Mouse (Mus musculus): ENCODE data around the gene Xdh. TPM values are rescaled to one million over a fixed set of nuclear protein-coding genes. Genes with fewer than 3 reads are reported as not detected.

Gene Xdh
- polyA plus RNA-seq, 1 experiment from 2014 or later = 0.11 TPM

- Histone ChIP-seq H3K9me3 (ENCODE audit: control insufficient read depth, low read length) (no peaks in the 10 kb centered on the region), H3K4me3 (ENCODE audit: low read depth, low read length) (no peak overlapping the region), H3K4me1 (replicated peaks; ENCODE audit: control insufficient read depth, insufficient read depth, low read length) (no peaks in the 10 kb centered on the region), H3K27me3 (ENCODE audit: control insufficient read depth, insufficient read depth, low read length) (no peaks in the 10 kb centered on the region), H3K27ac (ENCODE audit: low read depth, low read length) (no peak overlapping the region), H3K9ac (ENCODE audit: low read length) (no peak overlapping the region), H3K4me2 (ENCODE audit: low read depth, low read length, severe bottlenecking) (no peak overlapping the region), H3K36me3 (ENCODE audit: control insufficient read depth, insufficient read depth, low read length) (no peaks in the 10 kb centered on the region)
- ATAC-seq (replicated peaks; ENCODE audit: low FRiP score) = no peak
- 85% methylated on average over 4 of the region's 4 CpGs for WGBS
- no peak for DNase-seq (ENCODE audit: low spot score)
Measured at GRCm38 (mm10) chr17:73933616-73934015, 16.4 kb downstream of the Xdh start.

- no peaks in the 10 kb centered on the region for H3K27me3 ChIP-seq (ENCODE audit: control insufficient read depth, insufficient read depth, low read length)
- WGBS = 85% methylated on average over 4 of the region's 4 CpGs
Measured at GRCm38 (mm10) chr17:73932497-73933059, 17.4 kb downstream of the Xdh start.

GRCm38 (mm10) chr17:73919520-73919919, 30.5 kb downstream of the Xdh start:
- DNase-seq (ENCODE audit: low spot score) = no peak
- Histone ChIP-seq H3K4me1 (replicated peaks; ENCODE audit: control insufficient read depth, insufficient read depth, low read length) (no peaks in the 10 kb centered on the region), H3K9me3 (ENCODE audit: control insufficient read depth, low read length) (no peaks in the 10 kb centered on the region), H3K4me2 (ENCODE audit: low read depth, low read length, severe bottlenecking) (no peak overlapping the region), H3K27ac (ENCODE audit: low read depth, low read length) (no peak overlapping the region), H3K27me3 (ENCODE audit: control insufficient read depth, insufficient read depth, low read length) (no peaks in the 10 kb centered on the region), H3K9ac (ENCODE audit: low read length) (no peak overlapping the region), H3K36me3 (ENCODE audit: control insufficient read depth, insufficient read depth, low read length) (no peaks in the 10 kb centered on the region), H3K4me3 (ENCODE audit: low read depth, low read length) (no peak overlapping the region)
- 75% methylated on average over 8 of the region's 8 CpGs for WGBS
- no peak for ATAC-seq (replicated peaks; ENCODE audit: low FRiP score)

More at GRCm38 (mm10) chr17:73932497-73933059, 17.4 kb downstream of the Xdh start:
- H3K36me3 ChIP-seq (ENCODE audit: control insufficient read depth, insufficient read depth, low read length) = no peaks in the 10 kb centered on the region
- H3K4me2 ChIP-seq (ENCODE audit: low read depth, low read length, severe bottlenecking) = no peak overlapping the region
- ATAC-seq (replicated peaks; ENCODE audit: low FRiP score) = no peak
- no peak overlapping the region for H3K27ac ChIP-seq (ENCODE audit: low read depth, low read length)
- no peak overlapping the region for H3K9ac ChIP-seq (ENCODE audit: low read length)
- no peaks in the 10 kb centered on the region for H3K4me1 ChIP-seq (replicated peaks; ENCODE audit: control insufficient read depth, insufficient read depth, low read length)
- H3K9me3 ChIP-seq (ENCODE audit: control insufficient read depth, low read length) = no peaks in the 10 kb centered on the region
- DNase-seq (ENCODE audit: low spot score) = no peak
- H3K4me3 ChIP-seq (ENCODE audit: low read depth, low read length) = no peak overlapping the region

DNA sequence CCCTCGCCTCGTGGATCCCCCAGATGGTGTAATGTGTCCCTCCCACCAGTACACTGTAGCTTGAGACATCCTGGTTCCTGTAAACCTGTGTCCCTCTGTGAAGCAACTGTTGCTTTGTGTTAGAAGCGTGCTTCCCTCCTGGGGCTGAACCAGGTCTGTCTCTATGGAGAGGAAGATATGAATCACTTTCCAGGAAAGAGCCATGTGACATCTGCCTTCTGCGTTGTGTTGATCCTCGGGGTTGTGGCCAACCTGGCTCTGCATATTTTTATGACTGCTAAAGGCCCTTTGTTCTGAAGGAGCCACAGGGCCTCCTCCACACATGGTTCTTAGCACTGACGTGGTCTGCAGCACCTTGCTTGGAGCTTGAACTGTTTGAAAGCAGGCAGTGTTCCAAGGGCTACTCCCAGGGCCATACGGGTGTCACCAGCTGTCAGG, 31.0 kb downstream of the Xdh start:
- no peak overlapping the region for H3K4me2 ChIP-seq (ENCODE audit: low read depth, low read length, severe bottlenecking)
- no peaks in the 10 kb centered on the region for H3K27me3 ChIP-seq (ENCODE audit: control insufficient read depth, insufficient read depth, low read length)
- no peak for DNase-seq (ENCODE audit: low spot score)
- H3K9me3 ChIP-seq (ENCODE audit: control insufficient read depth, low read length) = no peaks in the 10 kb centered on the region
- H3K4me3 ChIP-seq (ENCODE audit: low read depth, low read length) = no peak overlapping the region
- no peak overlapping the region for H3K9ac ChIP-seq (ENCODE audit: low read length)
- WGBS = 82% methylated on average over 7 of the region's 7 CpGs
- no peak for ATAC-seq (replicated peaks; ENCODE audit: low FRiP score)
- no peak overlapping the region for H3K27ac ChIP-seq (ENCODE audit: low read depth, low read length)
- H3K4me1 ChIP-seq (replicated peaks; ENCODE audit: control insufficient read depth, insufficient read depth, low read length) = no peaks in the 10 kb centered on the region
- H3K36me3 ChIP-seq (ENCODE audit: control insufficient read depth, insufficient read depth, low read length) = no peaks in the 10 kb centered on the region

DNA sequence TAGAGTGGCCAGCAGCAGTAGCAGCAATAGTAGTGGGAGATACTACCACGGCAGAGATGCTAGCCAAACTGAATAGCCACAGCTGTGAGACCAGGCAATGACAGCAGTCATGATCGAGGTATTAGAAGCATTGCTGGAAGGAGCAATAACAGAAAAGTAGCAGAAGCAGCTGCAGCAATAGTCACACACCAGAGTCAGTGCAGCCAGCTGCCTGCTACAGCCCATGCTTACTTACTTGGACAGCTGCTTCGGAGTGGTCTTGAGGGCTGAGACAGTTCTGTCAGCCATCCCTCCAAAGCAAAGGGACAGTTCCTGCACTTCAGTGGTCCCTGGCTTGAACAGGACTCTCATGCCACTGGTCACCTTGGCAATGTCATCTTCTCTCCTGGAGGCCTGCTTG, 31.9 kb downstream of the Xdh start:
- Histone ChIP-seq H3K27me3 (ENCODE audit: control insufficient read depth, insufficient read depth, low read length) (no peaks in the 10 kb centered on the region), H3K4me2 (ENCODE audit: low read depth, low read length, severe bottlenecking) (no peak overlapping the region)

DNA sequence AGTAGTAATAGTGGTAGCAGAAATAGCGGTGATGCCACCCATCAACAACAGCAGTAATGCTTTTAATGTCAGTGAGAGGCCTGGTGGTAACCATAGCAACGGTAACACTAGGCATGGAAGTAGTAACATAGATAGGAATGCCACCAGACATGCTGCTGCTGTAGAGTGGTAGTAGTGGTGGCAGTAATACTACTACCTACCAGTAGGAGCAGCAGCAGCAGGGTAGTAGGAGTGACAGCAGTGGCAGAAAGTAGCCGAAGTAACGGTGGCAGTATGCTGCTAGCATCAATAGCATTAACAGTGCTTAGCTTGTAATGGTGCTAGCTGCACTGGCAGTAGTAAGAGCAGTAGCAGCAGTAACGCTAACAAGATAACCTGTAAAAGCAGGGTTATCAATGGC, 32.3 kb downstream of the Xdh start:
- DNase-seq (ENCODE audit: low spot score) = no peak
- no peak overlapping the region for H3K4me3 ChIP-seq (ENCODE audit: low read depth, low read length)
- WGBS = 85% methylated on average over 5 of the region's 5 CpGs
- H3K27me3 ChIP-seq (ENCODE audit: control insufficient read depth, insufficient read depth, low read length) = no peaks in the 10 kb centered on the region
- H3K9ac ChIP-seq (ENCODE audit: low read length) = no peak overlapping the region
- H3K36me3 ChIP-seq (ENCODE audit: control insufficient read depth, insufficient read depth, low read length) = no peaks in the 10 kb centered on the region
- no peaks in the 10 kb centered on the region for H3K9me3 ChIP-seq (ENCODE audit: control insufficient read depth, low read length)
- no peak overlapping the region for H3K27ac ChIP-seq (ENCODE audit: low read depth, low read length)
- no peaks in the 10 kb centered on the region for H3K4me1 ChIP-seq (replicated peaks; ENCODE audit: control insufficient read depth, insufficient read depth, low read length)
- no peak for ATAC-seq (replicated peaks; ENCODE audit: low FRiP score)
- H3K4me2 ChIP-seq (ENCODE audit: low read depth, low read length, severe bottlenecking) = no peak overlapping the region

More for the DNA sequence above, 31.9 kb downstream of the Xdh start:
- Histone ChIP-seq H3K9me3 (ENCODE audit: control insufficient read depth, low read length) (no peaks in the 10 kb centered on the region), H3K4me3 (ENCODE audit: low read depth, low read length) (no peak overlapping the region), H3K27ac (ENCODE audit: low read depth, low read length) (no peak overlapping the region), H3K9ac (ENCODE audit: low read length) (no peak overlapping the region), H3K4me1 (replicated peaks; ENCODE audit: control insufficient read depth, insufficient read depth, low read length) (no peaks in the 10 kb centered on the region), H3K36me3 (ENCODE audit: control insufficient read depth, insufficient read depth, low read length) (no peaks in the 10 kb centered on the region)
- 96% methylated on average over 3 of the region's 3 CpGs for WGBS
- DNase-seq (ENCODE audit: low spot score) = no peak
- ATAC-seq (replicated peaks; ENCODE audit: low FRiP score) = no peak

DNA sequence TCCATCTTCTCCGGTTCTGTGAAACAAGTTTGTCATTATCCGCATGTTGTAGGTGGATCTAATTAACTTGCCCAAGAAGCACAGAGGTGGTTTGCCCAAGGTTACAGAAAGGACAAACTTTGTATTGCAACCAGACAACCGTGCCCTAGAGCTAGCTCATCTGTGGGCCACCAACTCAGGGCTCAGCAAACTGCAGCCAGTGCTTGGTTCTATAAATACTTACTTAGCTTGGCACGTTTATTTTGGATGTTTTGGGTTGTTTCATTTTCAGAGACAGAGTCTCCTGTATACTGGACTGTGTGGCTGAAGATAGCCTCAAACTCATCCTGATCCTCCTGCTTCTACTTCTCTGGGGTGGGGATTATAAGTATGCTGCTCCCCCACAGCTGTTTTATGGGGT, 35.3 kb downstream of the Xdh start:
- no peak for DNase-seq (ENCODE audit: low spot score)

GRCm38 (mm10) chr17:73906076-73906475, 43.9 kb downstream of the Xdh start:
- H3K4me3 ChIP-seq (ENCODE audit: low read depth, low read length) = no peak overlapping the region
- H3K9ac ChIP-seq (ENCODE audit: low read length) = no peak overlapping the region
- H3K27me3 ChIP-seq (ENCODE audit: control insufficient read depth, insufficient read depth, low read length) = no peaks in the 10 kb centered on the region
- no peak for ATAC-seq (replicated peaks; ENCODE audit: low FRiP score)
- 89% methylated on average over 8 of the region's 8 CpGs for WGBS
- no peak for DNase-seq (ENCODE audit: low spot score)
- no peak overlapping the region for H3K4me2 ChIP-seq (ENCODE audit: low read depth, low read length, severe bottlenecking)
- no peaks in the 10 kb centered on the region for H3K4me1 ChIP-seq (replicated peaks; ENCODE audit: control insufficient read depth, insufficient read depth, low read length)
- H3K9me3 ChIP-seq (ENCODE audit: control insufficient read depth, low read length) = no peaks in the 10 kb centered on the region
- no peaks in the 10 kb centered on the region for H3K36me3 ChIP-seq (ENCODE audit: control insufficient read depth, insufficient read depth, low read length)
- no peak overlapping the region for H3K27ac ChIP-seq (ENCODE audit: low read depth, low read length)

More for the DNA sequence above, 35.3 kb downstream of the Xdh start:
- no peak for ATAC-seq (replicated peaks; ENCODE audit: low FRiP score)
- Histone ChIP-seq H3K4me2 (ENCODE audit: low read depth, low read length, severe bottlenecking) (no peak overlapping the region), H3K9me3 (ENCODE audit: control insufficient read depth, low read length) (no peaks in the 10 kb centered on the region), H3K9ac (ENCODE audit: low read length) (no peak overlapping the region), H3K36me3 (ENCODE audit: control insufficient read depth, insufficient read depth, low read length) (no peaks in the 10 kb centered on the region), H3K4me3 (ENCODE audit: low read depth, low read length) (no peak overlapping the region), H3K4me1 (replicated peaks; ENCODE audit: control insufficient read depth, insufficient read depth, low read length) (no peaks in the 10 kb centered on the region), H3K27ac (ENCODE audit: low read depth, low read length) (no peak overlapping the region), H3K27me3 (ENCODE audit: control insufficient read depth, insufficient read depth, low read length) (no peaks in the 10 kb centered on the region)
- WGBS = 76% methylated on average over 4 of the region's 4 CpGs

DNA sequence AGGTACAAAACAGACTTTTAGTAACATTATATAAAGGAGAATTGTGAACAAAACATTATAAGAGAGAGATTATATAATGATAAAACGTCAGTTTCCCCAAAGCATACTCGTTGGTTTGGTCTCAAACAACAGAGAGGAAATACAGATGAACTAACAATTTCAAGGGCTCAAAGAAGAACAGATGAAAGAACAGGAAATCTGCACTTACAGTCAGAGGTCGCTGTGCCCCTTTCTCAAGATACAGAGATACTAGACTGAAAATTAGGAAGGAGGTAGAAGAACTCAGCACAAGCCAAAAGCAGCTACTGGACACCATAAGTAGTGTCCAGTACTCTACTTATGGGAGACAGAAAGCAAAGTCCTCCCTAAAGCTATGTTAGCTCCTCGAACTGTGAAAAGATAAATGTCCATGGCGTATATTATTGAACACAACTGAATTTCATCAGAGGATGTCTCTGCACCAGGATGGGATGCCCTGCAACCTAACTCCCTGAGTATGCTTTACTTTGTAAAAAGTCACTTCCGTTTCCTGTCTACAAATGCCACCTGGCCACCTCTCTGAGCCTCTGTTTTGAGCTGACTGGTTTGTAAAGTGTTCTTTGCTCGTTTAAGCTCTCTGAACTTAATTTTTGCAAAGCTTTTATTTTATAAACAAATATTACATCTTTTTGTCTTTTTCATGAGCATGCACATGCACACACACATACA, 44.8 kb downstream of the Xdh start:
- Histone ChIP-seq H3K36me3 (ENCODE audit: control insufficient read depth, insufficient read depth, low read length) (no peaks in the 10 kb centered on the region), H3K27me3 (ENCODE audit: control insufficient read depth, insufficient read depth, low read length) (no peaks in the 10 kb centered on the region), H3K27ac (ENCODE audit: low read depth, low read length) (no peak overlapping the region), H3K4me2 (ENCODE audit: low read depth, low read length, severe bottlenecking) (no peak overlapping the region), H3K4me1 (replicated peaks; ENCODE audit: control insufficient read depth, insufficient read depth, low read length) (no peaks in the 10 kb centered on the region), H3K9me3 (ENCODE audit: control insufficient read depth, low read length) (no peaks in the 10 kb centered on the region), H3K4me3 (ENCODE audit: low read depth, low read length) (no peak overlapping the region), H3K9ac (ENCODE audit: low read length) (no peak overlapping the region)
- DNase-seq (ENCODE audit: low spot score) = no peak
- 83% methylated on average over 7 of the region's 7 CpGs for WGBS
- no peak for ATAC-seq (replicated peaks; ENCODE audit: low FRiP score)
